Mouse (Mus musculus) midbrain, embryonic 10.5 days (tissue): ENCODE results near the gene Kif2b. TPM values are rescaled to one million over a fixed set of nuclear protein-coding genes. Genes with fewer than 3 reads are reported as not detected.

Source experiments
- DNase-seq: peaks from one replicate; pipeline ENCODE4 v3.0.0-alpha.2; 2017; ENCODE audit warnings: low spot score
- H3K27ac ChIP-seq: fragments of 300-500 bp; sonication (generic); replicated peaks from 2 replicates; pipeline ENCODE4 v1.5.1; 2016; ENCODE audit warnings: mild to moderate bottlenecking
- H3K27me3 ChIP-seq: fragments of 300-500 bp; sonication (generic); 2 replicates; pipeline ENCODE4 v1.6.1; 2016; ENCODE audit warnings: low read depth, mild to moderate bottlenecking; ENCODE audit not compliant: poor library complexity, severe bottlenecking
- H3K36me3 ChIP-seq: fragments of 300-500 bp; sonication (generic); 2 replicates; pipeline ENCODE4 v1.6.1; 2016; ENCODE audit warnings: mild to moderate bottlenecking, moderate library complexity
- H3K4me1 ChIP-seq: fragments of 300-500 bp; sonication (generic); 2 replicates; pipeline ENCODE4 v1.6.1; 2016
- H3K4me3 ChIP-seq: fragments of 300-500 bp; sonication (generic); 2 replicates; pipeline ENCODE4 v1.5.1; 2016; ENCODE audit warnings: mild to moderate bottlenecking, moderate library complexity
- H3K9me3 ChIP-seq: fragments of 300-500 bp; sonication (generic); replicated peaks from 2 replicates; pipeline ENCODE4 v1.6.1; 2016; ENCODE audit warnings: mild to moderate bottlenecking
- WGBS: fragments of 180-500 bp; shearing (Covaris S2); methylation state at CpG from one replicate; pipeline ENCODE4 v1.1.7; 2016; 5-methylcytosine and 5-hydroxymethylcytosine counted together
- polyA plus RNA-seq: library from polyadenylated mRNA; unstranded; fragments of >200 nt; fragmentation: Nextera tagmentation; extraction: Ambion mirVana; gene quantifications from 2 replicates; pipeline ENCODE4 v1.2.1, GENCODE M21; 2016

Gene Kif2b
- not detected in 2 replicates for polyA plus RNA-seq

- H3K27ac ChIP-seq, result no peak within 1 kb of the TSS
- DNase-seq, result no peak
- 0 out of 2 replicates have a peak, but pooled peaks cover 4% of the 10 kb centered on the region for H3K9me3 ChIP-seq
- H3K4me3 ChIP-seq, result no peak within 1 kb of the TSS
- no peaks in the 10 kb centered on the region for H3K4me1 ChIP-seq
- no peaks in the 10 kb centered on the region for H3K36me3 ChIP-seq
- H3K27me3 ChIP-seq, result no peaks in the 10 kb centered on the region
- 89% methylated on average over 9 of the region's 9 CpGs for WGBS
These were observed at the start of gene Kif2b for GRCm38 (mm10) chr11:91577317-91577716. Gene Kif2b (minus strand): TSS chr11:91577558.

- Histone ChIP-seq H3K27ac (no peak overlapping the region), H3K36me3 (no peaks in the 10 kb centered on the region), H3K4me1 (no peaks in the 10 kb centered on the region), H3K27me3 (no peaks in the 10 kb centered on the region), H3K4me3 (no peak overlapping the region), H3K9me3 (no peaks in the 10 kb centered on the region)
- 88% methylated on average over 3 of the region's 3 CpGs for WGBS
- DNase-seq, result no peak
These were observed 15.7 kb upstream of the Kif2b start for GRCm38 (mm10) chr11:91593088-91593487.

GRCm38 (mm10) chr11:91576856-91577255 is 502 bp downstream of the Kif2b start:
- DNase-seq, result no peak
- Histone ChIP-seq H3K4me3 (no peak overlapping the region), H3K27me3 (no peaks in the 10 kb centered on the region), H3K9me3 (0 out of 2 replicates have a peak, but pooled peaks cover 4% of the 10 kb centered on the region), H3K4me1 (no peaks in the 10 kb centered on the region), H3K36me3 (no peaks in the 10 kb centered on the region), H3K27ac (no peak overlapping the region)
- 89% methylated on average over 19 of the region's 19 CpGs for WGBS

GRCm38 (mm10) chr11:91575406-91575805 is 2.0 kb downstream of the Kif2b start:
- no peak overlapping the region for H3K27ac ChIP-seq
- no peaks in the 10 kb centered on the region for H3K4me1 ChIP-seq
- no peak for DNase-seq
- H3K27me3 ChIP-seq, result no peaks in the 10 kb centered on the region
- no peaks in the 10 kb centered on the region for H3K36me3 ChIP-seq
- H3K9me3 ChIP-seq, result 0 out of 2 replicates have a peak, but pooled peaks cover 4% of the 10 kb centered on the region
- no peak overlapping the region for H3K4me3 ChIP-seq
- WGBS, result 93% methylated on average over 8 of the region's 8 CpGs

GRCm38 (mm10) chr11:91574477-91574876 is 2.9 kb downstream of the Kif2b start:
- H3K4me3 ChIP-seq, result no peak overlapping the region
- H3K36me3 ChIP-seq, result no peaks in the 10 kb centered on the region
- WGBS, result 93% methylated on average over 3 of the region's 3 CpGs
- no peaks in the 10 kb centered on the region for H3K27me3 ChIP-seq
- no peak overlapping the region for H3K27ac ChIP-seq
- H3K4me1 ChIP-seq, result no peaks in the 10 kb centered on the region
- 0 out of 2 replicates have a peak, but pooled peaks cover 4% of the 10 kb centered on the region for H3K9me3 ChIP-seq
- DNase-seq, result no peak

- H3K27ac ChIP-seq, result no peak overlapping the region
- WGBS, result 89% methylated on average over 4 of the region's 4 CpGs
- H3K9me3 ChIP-seq, result no peaks in the 10 kb centered on the region
- H3K4me3 ChIP-seq, result no peak overlapping the region
- H3K36me3 ChIP-seq, result no peaks in the 10 kb centered on the region
- H3K27me3 ChIP-seq, result no peaks in the 10 kb centered on the region
- DNase-seq, result no peak
- H3K4me1 ChIP-seq, result no peaks in the 10 kb centered on the region
These were observed 46.6 kb downstream of the Kif2b start for GRCm38 (mm10) chr11:91530737-91531136.
